Mouse (Mus musculus): ENCODE measurements around the gene Rpl12.

The Rpl12 gene

DNA sequence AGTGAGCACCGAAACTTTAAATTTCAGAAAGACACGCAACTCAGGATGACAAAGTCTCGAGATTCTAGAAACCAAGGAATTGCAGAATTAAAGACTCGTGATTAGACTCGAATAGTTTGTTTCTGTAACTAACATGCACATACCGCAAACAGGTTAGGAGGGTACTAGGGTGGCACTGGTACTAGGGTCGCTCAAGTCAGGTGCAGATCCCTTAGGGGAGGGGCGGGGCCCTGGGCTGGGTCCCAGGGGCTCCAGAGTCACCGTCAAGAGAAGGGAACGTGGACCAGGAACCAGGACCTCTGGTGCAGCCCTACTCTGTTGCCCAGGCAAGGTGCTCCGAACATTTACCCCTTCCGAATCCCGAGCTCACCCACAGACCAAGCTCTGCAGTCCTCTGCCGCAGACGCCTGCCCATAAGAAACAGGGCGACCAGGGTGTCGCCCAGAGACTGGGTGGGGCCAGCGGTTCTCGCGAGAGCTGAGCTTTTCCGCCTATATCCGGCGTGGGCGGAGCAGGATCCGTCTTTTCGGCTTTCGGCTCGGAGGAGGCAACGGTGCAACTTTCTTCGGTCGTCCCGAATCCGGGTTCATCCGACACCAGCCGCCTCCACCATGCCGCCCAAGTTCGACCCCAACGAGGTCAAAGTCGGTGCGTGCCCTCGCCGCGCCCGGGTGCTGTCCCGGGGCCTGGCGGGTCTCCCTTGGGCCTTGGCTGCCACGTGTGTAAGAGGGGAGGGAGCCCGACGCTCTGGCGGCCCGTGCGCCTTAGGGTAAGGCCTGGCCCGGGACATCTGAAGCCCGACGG is at the start of gene Rpl12, which contains the start of gene Lrsam1:
Gene Rpl12, plus strand, starts transcription at position 368 of the 804 bp plus-strand sequence.
Gene Lrsam1, minus strand, starts transcription at position 423 of the 804 bp plus-strand sequence.
- peak; percentile 95 for DNase-seq

DNA sequence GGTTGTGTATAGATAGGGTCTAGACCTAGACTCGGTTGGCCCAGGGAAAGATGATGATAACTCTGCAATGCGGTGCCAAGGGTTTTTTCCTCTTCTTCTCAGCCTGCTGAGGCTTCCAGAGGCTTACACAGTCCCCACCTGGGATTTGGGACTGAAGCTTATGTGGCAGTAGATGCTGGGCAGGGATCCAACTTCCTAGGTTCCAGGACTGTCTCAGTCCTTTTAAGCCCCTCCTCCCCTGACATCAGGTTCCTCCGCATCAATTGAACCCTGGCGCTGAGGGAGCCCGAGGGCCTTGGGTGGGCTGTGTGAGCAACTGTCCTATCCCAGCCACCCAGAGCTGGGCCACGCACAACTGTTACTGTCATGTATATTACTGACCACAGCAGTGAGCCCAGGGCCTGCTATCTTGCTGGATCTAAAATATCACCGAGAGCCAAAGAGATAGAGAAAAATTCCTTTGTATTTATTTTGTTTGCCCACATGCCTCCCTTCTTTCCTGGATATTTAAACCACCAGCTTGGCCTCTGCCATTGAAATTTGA is 49.6 kb upstream of the Rpl12 start:
- peak in 1 of 2 experiments; percentile 51 for DNase-seq

DNA sequence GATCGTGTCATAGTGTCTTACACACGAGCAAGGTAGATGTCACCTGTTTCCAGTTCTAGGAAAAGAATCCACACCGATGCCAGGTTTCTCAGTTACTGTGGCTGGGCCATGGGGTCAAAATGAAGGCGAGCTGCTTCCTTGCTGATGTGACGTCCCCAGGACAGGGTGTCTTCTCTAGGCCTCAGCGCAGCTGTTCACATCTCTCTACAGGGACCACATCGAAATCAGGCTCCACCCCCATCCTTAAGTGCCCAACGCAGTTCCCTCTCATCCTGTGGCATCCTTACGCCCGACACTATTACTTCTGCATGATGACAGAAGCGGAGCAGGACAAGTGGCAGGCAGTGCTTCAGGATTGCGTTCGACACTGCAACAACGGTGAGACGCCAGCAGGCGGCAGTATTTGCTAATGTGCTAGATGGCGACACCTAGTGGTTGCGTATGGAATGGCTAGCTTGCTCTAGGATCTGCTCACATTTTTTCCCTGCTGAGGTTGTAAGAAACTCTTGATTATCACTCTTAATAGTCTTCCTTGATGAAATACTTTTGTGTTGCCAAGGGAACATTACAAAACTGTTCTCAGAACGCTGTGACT is 49.1 kb upstream of the Rpl12 start:
- peak; percentile 94 to 95 for DNase-seq

DNA sequence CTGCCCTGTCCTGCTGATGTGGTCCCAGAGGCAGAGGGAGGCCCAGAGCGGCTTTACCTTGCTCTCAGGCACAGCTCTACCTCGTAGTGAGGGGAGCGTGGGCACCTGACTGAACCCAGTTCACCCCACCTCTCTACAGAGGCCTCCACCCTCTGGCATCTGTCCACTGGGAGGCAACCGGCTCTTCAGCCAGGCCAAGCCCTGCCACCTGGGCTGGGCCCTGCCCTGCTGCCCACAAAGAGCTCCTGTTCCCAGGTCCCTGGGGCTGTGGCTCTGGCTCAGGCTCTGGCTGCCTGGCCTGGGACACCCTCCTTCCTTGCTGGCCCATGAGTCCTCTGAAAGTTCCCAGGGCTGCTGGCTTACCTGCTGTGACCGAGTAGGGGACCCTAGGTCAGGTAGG is 47.0 kb upstream of the Rpl12 start:
- no peak for DNase-seq

DNA sequence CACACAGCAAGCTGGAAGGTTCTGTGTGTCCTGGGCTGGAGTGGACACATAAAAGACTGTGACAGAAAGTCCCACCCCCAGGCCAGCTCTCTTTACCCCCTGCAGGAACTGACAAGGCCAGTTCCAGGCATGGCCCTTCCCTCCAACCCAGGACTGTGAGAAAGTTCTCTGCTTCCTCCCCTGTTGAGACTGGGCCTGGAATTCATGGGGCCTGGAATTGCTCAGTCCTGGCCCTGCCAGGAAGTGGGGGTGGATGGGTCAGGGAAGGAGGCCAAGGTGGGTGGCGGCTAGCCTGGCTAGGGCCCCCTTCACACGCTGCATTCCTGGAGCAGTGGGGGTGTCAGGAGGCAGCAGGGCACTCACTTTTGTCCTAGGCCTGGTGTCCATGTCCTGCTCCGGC is 46.5 kb upstream of the Rpl12 start:
- DNase-seq = peak in 1 of 2 experiments; percentile 45

DNA sequence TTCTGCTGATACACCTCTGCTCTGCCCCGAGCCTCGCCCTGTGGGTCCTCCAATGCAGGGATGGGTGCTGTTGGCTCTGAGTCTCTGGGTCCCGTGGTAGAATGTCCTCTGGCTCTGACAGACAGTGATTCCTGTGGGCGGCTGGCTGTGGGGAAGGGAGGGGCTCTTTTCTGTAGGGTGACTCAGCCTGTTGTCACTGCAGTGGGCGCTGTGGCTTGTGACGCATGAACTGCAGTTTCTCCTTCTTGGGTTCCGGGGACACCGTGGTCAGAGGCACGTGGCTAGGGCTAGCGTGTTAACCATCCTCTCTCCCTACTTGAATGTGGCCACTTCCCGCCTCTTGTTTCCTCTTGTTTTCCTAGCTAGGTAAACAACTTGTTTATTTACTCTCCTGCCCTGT is 43.8 kb upstream of the Rpl12 start:
- DNase-seq = no peak

DNA sequence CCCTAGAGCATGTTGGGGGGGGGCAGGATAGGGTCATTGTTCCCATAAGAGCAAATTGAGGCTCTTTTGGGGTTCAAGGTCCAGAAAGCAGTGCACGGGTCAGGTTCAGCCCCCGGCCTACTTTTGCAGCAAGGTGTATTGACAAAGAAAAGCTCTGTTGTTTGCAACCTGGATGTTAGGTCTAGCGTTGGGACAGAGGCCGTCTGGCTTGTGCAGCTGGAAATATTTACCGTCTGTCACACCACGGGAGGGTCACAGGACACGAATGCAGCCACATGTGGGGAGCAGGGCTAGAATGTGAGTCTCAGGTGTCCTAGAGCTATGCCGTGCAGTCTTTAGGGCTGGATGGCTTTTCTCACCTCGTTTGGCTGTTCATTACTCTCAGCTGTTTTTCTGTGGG is 43.0 kb upstream of the Rpl12 start:
- DNase-seq = no peak

DNA sequence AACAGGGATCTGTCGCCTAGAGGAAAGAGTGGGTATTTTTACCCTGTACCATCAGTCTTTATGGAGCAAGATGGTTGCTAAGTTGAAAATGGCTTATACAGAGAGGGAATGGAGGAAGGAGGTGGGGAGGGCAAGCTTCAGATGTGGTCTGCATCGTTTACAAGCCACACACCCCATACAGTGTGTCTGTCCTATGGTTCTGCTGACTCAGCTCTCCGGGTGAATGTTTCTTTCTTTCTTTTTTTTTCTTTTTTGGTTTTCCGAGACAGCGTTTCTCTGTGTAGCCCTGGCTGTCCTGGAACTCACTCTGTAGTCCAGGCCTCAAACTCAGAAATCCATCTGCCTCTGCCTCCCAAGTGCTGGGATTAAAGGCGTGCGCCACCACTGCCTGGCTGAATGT is 40.1 kb upstream of the Rpl12 start:
- no peak for DNase-seq

DNA sequence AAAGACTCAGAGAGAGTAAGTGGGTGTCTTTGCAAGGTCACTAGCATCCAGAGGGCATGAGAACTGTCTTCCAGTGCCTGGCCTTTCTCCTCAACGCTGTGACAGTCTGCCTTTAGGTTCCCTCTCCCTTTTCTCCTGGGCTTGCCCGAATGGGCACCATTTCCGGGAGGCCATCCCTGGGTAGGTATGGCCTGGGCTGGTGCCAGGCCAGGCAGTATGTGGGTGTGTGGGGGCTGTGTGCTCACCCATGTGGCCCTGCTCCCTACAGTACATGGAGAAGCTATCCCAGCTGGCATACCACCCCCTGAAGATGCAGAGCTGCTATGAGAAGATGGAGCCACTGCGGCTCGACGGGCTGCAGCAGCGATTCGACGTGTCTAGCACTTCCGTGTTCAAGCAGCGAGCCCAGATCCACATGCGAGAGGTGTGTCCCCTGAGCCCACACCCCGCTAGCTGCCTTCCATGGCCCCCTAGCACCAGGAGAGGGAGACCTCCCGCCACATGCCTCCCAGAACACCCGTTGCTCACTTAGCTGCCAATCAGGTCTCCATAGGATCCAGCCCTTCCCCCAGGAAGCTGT is 39.5 kb upstream of the Rpl12 start:
- DNase-seq = no peak

DNA sequence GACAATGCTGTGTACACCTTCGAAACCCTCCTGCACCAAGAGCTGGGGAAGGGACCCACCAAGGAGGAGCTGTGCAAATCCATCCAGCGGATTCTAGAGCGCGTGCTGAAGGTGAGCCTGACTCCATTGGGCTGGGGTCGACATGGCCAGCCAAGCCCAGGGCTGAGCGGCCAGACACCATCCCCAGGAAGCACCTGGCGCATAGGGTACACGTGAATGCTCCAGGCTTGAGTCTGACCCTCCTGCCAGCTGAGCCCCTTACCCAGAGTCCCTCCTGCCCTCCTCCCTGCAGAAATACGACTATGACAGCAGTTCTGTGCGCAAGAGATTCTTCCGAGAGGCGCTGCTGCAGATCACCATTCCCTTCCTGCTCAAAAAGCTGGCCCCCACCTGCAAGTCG is 38.8 kb upstream of the Rpl12 start:
- no peak for DNase-seq

DNA sequence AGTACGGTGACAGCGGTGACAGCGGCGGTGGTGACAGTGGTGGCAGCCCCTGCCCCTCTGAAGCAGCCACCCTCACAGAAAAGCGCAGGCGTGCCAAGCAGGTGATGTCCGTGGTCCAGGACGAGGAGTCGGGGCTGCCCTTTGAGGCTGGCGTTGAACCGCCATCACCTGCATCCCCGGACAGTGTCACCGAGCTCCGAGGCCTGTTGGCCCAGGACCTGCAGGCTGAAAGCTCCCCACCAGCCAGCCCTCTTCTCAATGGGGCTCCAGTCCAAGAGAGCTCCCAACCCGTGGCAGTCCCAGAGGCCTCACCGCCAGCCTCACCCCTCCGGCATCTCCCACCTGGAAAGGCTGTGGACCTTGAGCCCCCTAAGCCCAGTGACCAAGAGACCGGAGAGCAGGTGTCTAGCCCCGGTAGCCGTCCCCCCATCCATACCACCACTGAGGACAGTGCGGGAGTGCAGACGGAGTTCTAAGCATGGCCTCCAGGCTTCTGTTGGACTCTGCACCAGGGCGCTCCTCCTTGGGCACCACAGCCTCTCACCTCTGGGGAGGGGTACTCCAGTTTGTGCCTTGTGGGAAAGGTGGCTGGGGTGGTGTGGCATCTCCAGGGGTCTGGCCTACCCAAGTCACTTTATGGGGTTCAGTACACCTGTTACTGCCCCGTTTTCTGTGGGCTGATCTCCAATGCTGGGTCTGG is 37.7 kb upstream of the Rpl12 start:
- no peak for DNase-seq

DNA sequence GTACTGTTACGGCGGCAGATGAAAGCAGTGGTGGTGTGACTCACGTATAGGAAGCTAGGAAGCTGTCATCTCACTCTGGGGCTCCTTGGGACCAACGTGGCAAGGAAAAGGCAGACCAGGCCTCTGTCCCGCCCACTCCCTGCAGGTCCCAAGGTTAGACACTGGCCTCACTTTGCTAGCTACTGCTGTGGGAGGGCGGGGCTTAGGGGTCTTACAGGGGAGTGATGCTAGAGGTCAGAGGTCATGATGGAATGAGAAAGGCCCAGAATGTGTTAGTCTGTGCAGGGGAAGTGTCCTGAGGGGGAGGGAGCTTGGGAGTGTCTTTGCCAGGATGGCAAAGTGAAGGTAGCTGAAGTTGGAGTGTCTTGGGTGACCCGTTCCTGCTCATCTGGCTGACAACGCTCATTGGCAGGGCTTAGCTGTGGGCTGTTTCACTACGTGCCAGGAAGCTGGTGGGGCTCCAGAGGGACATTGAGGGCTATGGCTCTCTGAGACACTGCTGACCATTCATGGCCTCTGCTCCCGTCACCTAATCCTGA is 37.0 kb upstream of the Rpl12 start:
- no peak for DNase-seq

DNA sequence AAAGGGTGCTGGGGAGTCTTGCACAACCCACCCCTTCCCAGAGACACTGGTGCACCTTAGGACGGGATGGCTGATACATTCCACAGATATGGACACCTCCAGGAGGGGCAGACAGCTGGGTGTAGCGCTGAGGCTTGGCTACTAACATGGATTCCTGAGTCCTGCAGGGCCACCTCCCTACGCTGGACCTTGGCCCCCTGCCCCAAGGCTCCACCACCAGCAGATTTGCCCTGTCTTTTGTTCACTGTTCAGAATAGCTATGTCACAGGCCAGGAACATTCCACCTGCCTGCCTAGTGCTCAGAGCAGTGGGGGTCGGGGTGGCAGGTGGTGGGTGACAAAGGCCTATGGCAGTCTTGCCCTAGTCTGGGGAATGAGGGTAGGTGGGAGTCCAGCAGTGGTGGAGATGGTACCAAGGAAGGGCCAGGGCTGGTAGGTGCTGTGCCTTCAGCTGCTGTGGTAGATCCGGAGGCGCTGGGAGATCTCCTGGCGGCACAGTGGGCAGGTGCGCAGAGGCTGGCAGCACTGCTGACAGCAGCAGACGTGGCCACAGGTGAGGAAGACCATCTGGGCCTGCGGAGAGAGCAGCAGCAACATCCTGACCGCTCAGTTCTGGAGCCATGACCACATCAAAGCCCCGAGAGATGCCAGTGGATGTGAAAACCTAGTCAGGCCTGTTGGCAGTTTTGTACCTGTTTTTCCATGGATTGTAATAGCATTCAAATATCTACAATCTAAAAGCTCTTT is 34.9 kb upstream of the Rpl12 start:
- DNase-seq = peak in 1 of 2 experiments; percentile 50

DNA sequence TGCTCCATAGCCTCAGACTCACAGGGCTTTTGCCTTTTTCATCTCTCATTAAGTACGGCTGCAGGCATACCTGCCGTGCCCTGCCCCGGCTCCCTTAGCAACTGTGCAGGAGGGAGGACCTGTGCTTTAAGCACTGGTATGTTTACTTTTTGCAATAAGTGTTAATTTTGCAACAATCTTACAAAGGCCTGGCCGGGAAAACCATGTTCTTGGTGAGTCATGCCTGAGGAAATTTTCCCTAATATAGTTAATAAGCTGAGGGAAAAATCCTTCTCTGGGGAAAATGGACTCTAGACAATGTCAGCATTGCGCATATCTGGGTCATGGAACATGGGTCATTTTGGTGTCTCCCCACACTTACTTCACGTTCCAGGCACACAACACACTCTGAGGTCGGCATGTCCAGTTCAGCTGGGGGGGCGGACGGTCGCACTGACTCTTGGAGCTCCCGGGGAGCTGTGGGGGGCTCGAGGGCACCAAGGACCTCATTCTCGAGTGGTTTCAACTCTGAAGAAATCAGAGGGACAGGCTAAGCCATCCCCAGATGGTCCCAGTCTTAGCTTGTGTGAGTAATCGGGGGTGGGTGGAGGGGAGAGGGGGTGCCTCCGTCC is 33.6 kb upstream of the Rpl12 start:
- DNase-seq = no peak

DNA sequence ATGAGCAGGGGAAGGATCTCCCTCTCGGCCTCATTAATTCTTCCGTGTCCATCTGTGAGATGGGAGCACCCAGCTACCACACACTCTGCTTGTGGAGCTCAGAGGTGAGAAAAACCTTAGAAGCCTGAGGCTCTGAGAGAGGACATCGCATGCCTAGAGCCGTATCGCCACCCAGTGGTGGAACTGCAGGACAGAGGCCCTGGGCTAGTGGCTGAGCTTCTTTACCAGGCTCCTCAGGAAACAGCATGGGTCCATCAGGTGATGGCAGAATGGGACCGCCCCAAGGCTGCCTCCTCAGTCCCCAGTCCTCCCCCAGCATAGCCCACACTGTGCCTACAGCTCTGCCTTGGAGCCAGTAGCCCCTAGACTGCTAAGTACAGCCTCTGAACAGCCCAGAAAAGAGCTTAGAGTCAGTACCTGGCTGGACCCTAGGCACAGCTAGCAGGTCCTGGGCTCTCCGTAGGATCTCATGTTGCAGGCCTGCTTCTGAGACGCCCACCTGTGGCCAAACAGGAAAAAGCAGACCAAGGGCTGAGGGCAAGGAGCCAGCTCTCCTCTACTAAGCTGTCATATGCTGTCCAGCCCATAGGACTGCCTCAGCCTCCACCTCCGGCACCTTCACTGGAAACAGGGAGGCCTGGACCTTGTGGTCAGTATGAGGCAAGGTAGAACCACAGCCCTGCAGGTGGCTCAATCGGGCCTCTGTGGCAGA is 33.0 kb upstream of the Rpl12 start:
- peak; percentile 89 to 93 for DNase-seq

DNA sequence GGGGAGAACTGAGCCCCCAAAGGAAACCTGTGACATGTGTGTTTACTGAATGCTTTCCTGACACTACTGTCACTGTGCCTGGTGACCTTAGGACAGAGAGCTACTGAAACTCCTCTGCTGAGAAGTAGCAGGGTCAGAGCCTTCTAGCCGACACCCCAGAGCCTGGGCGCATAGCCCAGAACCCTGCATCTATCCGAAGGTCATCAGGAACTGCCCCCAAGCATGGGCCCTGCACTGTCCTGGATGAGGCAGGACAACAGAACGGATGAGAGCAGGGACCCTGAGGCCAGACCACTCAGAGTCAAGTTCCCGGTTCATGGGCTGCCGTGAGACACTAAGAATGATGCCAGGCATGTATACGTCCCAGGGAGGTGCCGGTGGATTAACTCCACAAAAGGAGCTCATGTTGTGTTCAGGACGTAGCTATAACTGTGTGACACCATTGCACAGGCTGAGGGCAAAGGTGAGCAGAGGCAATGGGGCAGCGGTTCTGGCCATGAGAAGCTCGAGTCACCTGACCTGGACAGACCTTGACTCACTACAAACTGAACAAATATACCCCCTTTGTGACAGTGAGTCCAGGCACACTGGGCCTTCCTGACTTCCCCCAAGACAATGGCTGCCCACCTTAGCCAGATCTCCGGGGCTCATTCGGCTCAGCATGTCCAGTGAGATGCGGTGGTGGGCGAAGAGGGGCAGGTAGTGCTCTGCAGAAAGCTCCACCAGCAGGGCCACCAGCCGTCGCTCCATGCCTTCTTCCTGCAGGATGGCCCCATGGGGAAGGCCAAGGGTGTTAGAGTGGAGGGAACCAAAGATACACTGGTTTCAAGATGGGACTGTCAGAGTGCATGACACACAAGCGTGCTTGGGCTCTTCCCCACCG is 32.2 kb upstream of the Rpl12 start:
- DNase-seq = no peak

DNA sequence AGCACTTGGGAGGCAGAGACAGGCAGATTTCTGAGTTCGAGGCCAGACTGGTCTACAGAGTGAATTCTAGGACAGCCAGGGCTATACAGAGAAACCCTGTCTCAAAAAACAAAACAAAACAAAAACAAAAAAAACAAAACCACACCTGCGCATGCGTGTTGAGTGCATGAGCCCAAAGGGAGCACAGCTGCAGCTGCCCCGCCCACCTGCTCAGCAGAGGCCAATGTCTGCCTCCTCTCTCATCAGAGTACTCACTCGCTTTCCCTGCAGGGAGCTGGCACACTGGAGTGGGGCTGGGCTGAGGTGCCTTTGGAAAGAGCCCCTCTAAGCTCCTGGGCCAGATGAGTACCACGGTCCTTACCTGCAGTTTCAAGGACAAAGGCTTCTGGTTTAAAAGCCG is 29.6 kb upstream of the Rpl12 start:
- no peak for DNase-seq

DNA sequence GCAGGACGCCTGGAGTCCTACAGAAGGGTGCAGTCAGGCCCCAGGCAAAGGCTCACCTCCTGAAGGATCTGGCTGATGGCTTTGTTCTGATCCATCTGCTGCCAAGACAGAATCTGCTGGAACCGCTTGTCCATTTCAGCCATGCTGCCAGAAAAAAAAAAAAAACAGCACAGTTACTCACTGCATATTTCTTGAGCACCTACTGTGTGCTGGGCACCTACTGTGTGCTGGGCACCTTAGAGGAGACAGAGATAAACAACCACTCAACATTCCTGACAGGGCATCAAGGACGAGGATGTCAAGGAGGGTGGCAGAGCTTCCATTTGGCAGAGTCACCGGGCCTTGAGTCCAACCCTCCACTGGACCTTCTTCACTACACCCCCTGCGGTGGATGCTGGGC is 22.6 kb upstream of the Rpl12 start:
- no peak for DNase-seq

DNA sequence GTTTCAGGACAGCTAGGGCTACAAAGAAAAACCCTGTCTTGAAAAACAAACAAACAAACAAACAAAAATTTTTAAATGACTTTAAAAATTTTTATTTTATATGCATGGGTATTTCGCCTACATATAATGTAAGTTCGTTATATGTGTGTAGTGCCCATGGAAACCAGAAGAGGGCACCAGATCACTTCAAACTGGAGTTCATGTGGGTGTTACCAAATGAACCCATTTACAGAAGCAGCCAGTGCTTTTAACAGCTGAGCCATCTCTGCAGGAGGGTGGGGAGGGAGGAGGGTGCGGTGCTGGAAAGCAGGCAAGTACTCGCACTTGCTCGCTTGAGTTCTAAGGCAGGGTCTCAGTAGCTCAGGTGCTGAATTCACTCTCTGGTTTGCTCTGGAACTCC is 21.9 kb upstream of the Rpl12 start:
- peak; percentile 70 to 78 for DNase-seq

DNA sequence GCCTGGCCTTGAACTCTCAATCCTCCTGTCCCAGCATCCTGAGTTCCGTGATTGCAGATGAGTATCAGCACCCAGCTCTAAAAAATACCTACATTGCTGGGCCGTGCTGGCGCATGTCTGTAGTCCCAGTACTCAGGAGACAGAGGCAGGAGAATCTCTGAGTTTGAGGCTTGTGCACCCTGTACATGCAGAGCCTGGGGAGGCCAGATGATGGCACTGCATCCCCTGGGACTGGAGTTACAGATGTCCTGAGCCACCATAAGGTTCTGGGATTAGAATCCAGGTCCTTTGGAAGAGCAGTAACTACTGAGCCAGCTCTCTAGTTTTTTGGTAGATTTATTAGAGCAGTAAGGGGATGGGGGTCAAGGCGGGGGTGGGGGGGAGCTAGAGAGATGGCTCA is 20.9 kb upstream of the Rpl12 start:
- DNase-seq = no peak

All from cerebellum, postnatal 14 days (tissue).